Mouse (Mus musculus): ENCODE data around the gene Magi3. TPM values are rescaled to one million over a fixed set of nuclear protein-coding genes. Genes with fewer than 3 reads are reported as not detected.
A peak's percentile ranks its signal among the peaks of the same experiment; 100 is the strongest.

Magi3 gene
- 4.9 and 6.4 TPM in 2 replicates for polyA plus RNA-seq (2015; fragmentation: Nextera tagmentation; extraction: Ambion mirVana)

GRCm38 (mm10) chr3:104220295-104220965 lies at the start of gene Magi3:
TSS of gene Magi3 (minus strand) at chr3:104220374.
- Histone ChIP-seq H3K27ac (peak within 1 kb of the TSS; percentile 98), H3K9ac (peak within 1 kb of the TSS; percentile 85), H3K27me3 (replicated peaks) (no peaks in the 10 kb centered on the region), H3K36me3 (replicated peaks) (no peaks in the 10 kb centered on the region), H3K9me3 (no peaks in the 10 kb centered on the region), H3K4me3 (peak within 1 kb of the TSS; percentile 76), H3K4me1 (peaks cover 12% of the 10 kb centered on the region; the same call in 1 of the 2 replicates), H3K4me2 (peak within 1 kb of the TSS; percentile 83)
- WGBS, result 0% methylated on average over 41 of the region's 46 CpGs
- peak; percentile 100 for ATAC-seq (replicated peaks)

GRCm38 (mm10) chr3:104264530-104265145 lies 44.5 kb upstream of the Magi3 start:
- H3K27ac ChIP-seq, result no peak overlapping the region
- H3K4me1 ChIP-seq, result no peaks in the 10 kb centered on the region
- no peaks in the 10 kb centered on the region; the same call in 1 of the 2 replicates for H3K9me3 ChIP-seq
- WGBS, result 92% methylated on average over 6 of the region's 6 CpGs
- H3K9ac ChIP-seq, result no peak overlapping the region
- ATAC-seq (replicated peaks), result no peak
- no peaks in the 10 kb centered on the region for H3K27me3 ChIP-seq (replicated peaks)
- H3K4me2 ChIP-seq, result no peak overlapping the region
- no peaks in the 10 kb centered on the region for H3K36me3 ChIP-seq (replicated peaks)
- H3K4me3 ChIP-seq, result no peak overlapping the region

GRCm38 (mm10) chr3:104260221-104260620 lies 40.0 kb upstream of the Magi3 start:
- no peaks in the 10 kb centered on the region; the same call in 1 of the 2 replicates for H3K9me3 ChIP-seq
- no peaks in the 10 kb centered on the region for H3K4me1 ChIP-seq
- no peak overlapping the region for H3K4me3 ChIP-seq
- 42% methylated on average over 5 of the region's 5 CpGs for WGBS
- no peak overlapping the region for H3K27ac ChIP-seq
- H3K27me3 ChIP-seq (replicated peaks), result no peaks in the 10 kb centered on the region
- no peak overlapping the region for H3K4me2 ChIP-seq
- no peaks in the 10 kb centered on the region for H3K36me3 ChIP-seq (replicated peaks)
- ATAC-seq (replicated peaks), result no peak
- H3K9ac ChIP-seq, result no peak overlapping the region

GRCm38 (mm10) chr3:104259168-104259567 lies 39.0 kb upstream of the Magi3 start:
- Histone ChIP-seq H3K4me2 (no peak overlapping the region), H3K9ac (no peak overlapping the region), H3K27ac (no peak overlapping the region)

GRCm38 (mm10) chr3:104257041-104257440 lies 36.9 kb upstream of the Magi3 start:
- Histone ChIP-seq H3K9ac (no peak overlapping the region), H3K27me3 (replicated peaks) (no peaks in the 10 kb centered on the region), H3K4me2 (no peak overlapping the region), H3K9me3 (no peaks in the 10 kb centered on the region; the same call in 1 of the 2 replicates), H3K27ac (no peak overlapping the region), H3K36me3 (replicated peaks) (no peaks in the 10 kb centered on the region), H3K4me1 (no peaks in the 10 kb centered on the region), H3K4me3 (no peak overlapping the region)
- 71% methylated on average over 3 of the region's 3 CpGs for WGBS
- no peak for ATAC-seq (replicated peaks)

More at GRCm38 (mm10) chr3:104259168-104259567, 39.0 kb upstream of the Magi3 start:
- H3K36me3 ChIP-seq (replicated peaks), result no peaks in the 10 kb centered on the region
- WGBS, result 89% methylated on average over 4 of the region's 4 CpGs
- H3K4me3 ChIP-seq, result no peak overlapping the region
- no peaks in the 10 kb centered on the region; the same call in 1 of the 2 replicates for H3K9me3 ChIP-seq
- H3K27me3 ChIP-seq (replicated peaks), result no peaks in the 10 kb centered on the region
- ATAC-seq (replicated peaks), result no peak
- H3K4me1 ChIP-seq, result no peaks in the 10 kb centered on the region

- H3K27me3 ChIP-seq (replicated peaks), result no peaks in the 10 kb centered on the region
- WGBS, result 34% methylated on average over 3 of the region's 3 CpGs
Measured at GRCm38 (mm10) chr3:104253760-104254159, 33.6 kb upstream of the Magi3 start.

GRCm38 (mm10) chr3:104247850-104248249 lies 27.7 kb upstream of the Magi3 start:
- Histone ChIP-seq H3K9me3 (no peaks in the 10 kb centered on the region), H3K36me3 (replicated peaks) (no peaks in the 10 kb centered on the region), H3K4me2 (no peak overlapping the region), H3K4me3 (no peak overlapping the region), H3K27me3 (replicated peaks) (no peaks in the 10 kb centered on the region), H3K4me1 (no peaks in the 10 kb centered on the region), H3K9ac (no peak overlapping the region), H3K27ac (no peak overlapping the region)
- ATAC-seq (replicated peaks), result no peak
- 78% methylated on average over 4 of the region's 4 CpGs for WGBS

More at GRCm38 (mm10) chr3:104253760-104254159, 33.6 kb upstream of the Magi3 start:
- no peaks in the 10 kb centered on the region for H3K9me3 ChIP-seq
- H3K4me3 ChIP-seq, result no peak overlapping the region
- H3K9ac ChIP-seq, result no peak overlapping the region
- no peaks in the 10 kb centered on the region for H3K36me3 ChIP-seq (replicated peaks)
- ATAC-seq (replicated peaks), result no peak
- H3K4me2 ChIP-seq, result no peak overlapping the region
- no peaks in the 10 kb centered on the region for H3K4me1 ChIP-seq
- no peak overlapping the region for H3K27ac ChIP-seq

GRCm38 (mm10) chr3:104247057-104247456 lies 26.9 kb upstream of the Magi3 start:
- Histone ChIP-seq H3K27me3 (replicated peaks) (no peaks in the 10 kb centered on the region), H3K4me2 (no peak overlapping the region), H3K27ac (no peak overlapping the region), H3K9me3 (no peaks in the 10 kb centered on the region), H3K4me1 (no peaks in the 10 kb centered on the region), H3K4me3 (no peak overlapping the region), H3K36me3 (replicated peaks) (no peaks in the 10 kb centered on the region), H3K9ac (no peak overlapping the region)
- ATAC-seq (replicated peaks), result no peak
- 73% methylated on average over 1 of the region's 1 CpGs for WGBS

- H3K9ac ChIP-seq, result no peak overlapping the region
- ATAC-seq (replicated peaks), result no peak
- WGBS, result 92% methylated on average over 8 of the region's 8 CpGs
- no peak overlapping the region for H3K27ac ChIP-seq
- H3K27me3 ChIP-seq (replicated peaks), result no peaks in the 10 kb centered on the region
- H3K4me1 ChIP-seq, result no peaks in the 10 kb centered on the region
- no peak overlapping the region for H3K4me2 ChIP-seq
- H3K4me3 ChIP-seq, result no peak overlapping the region
- H3K9me3 ChIP-seq, result no peaks in the 10 kb centered on the region
- H3K36me3 ChIP-seq (replicated peaks), result no peaks in the 10 kb centered on the region
Measured at GRCm38 (mm10) chr3:104244373-104244772, 24.2 kb upstream of the Magi3 start.

- Histone ChIP-seq H3K9me3 (no peaks in the 10 kb centered on the region), H3K4me2 (no peak overlapping the region), H3K4me1 (no peaks in the 10 kb centered on the region), H3K27me3 (replicated peaks) (no peaks in the 10 kb centered on the region), H3K9ac (no peak overlapping the region), H3K4me3 (no peak overlapping the region), H3K27ac (no peak overlapping the region), H3K36me3 (replicated peaks) (no peaks in the 10 kb centered on the region)
- 88% methylated on average over 6 of the region's 6 CpGs for WGBS
- no peak for ATAC-seq (replicated peaks)
Measured at GRCm38 (mm10) chr3:104243972-104244371, 23.8 kb upstream of the Magi3 start.

GRCm38 (mm10) chr3:104239785-104240184 lies 19.6 kb upstream of the Magi3 start:
- no peaks in the 10 kb centered on the region for H3K4me1 ChIP-seq
- 77% methylated on average over 2 of the region's 2 CpGs for WGBS
- no peak overlapping the region for H3K4me3 ChIP-seq
- ATAC-seq (replicated peaks), result no peak
- H3K27me3 ChIP-seq (replicated peaks), result no peaks in the 10 kb centered on the region
- no peaks in the 10 kb centered on the region for H3K36me3 ChIP-seq (replicated peaks)
- H3K9ac ChIP-seq, result no peak overlapping the region
- H3K9me3 ChIP-seq, result no peaks in the 10 kb centered on the region
- H3K4me2 ChIP-seq, result no peak overlapping the region
- no peak overlapping the region for H3K27ac ChIP-seq

GRCm38 (mm10) chr3:104239376-104239775 lies 19.2 kb upstream of the Magi3 start:
- H3K27me3 ChIP-seq (replicated peaks), result no peaks in the 10 kb centered on the region
- no peaks in the 10 kb centered on the region for H3K9me3 ChIP-seq
- 83% methylated on average over 2 of the region's 2 CpGs for WGBS
- H3K9ac ChIP-seq, result no peak overlapping the region
- H3K4me2 ChIP-seq, result no peak overlapping the region
- ATAC-seq (replicated peaks), result no peak
- H3K4me1 ChIP-seq, result no peaks in the 10 kb centered on the region
- H3K36me3 ChIP-seq (replicated peaks), result no peaks in the 10 kb centered on the region
- H3K27ac ChIP-seq, result no peak overlapping the region
- H3K4me3 ChIP-seq, result no peak overlapping the region
